In the genomic region with DNA sequence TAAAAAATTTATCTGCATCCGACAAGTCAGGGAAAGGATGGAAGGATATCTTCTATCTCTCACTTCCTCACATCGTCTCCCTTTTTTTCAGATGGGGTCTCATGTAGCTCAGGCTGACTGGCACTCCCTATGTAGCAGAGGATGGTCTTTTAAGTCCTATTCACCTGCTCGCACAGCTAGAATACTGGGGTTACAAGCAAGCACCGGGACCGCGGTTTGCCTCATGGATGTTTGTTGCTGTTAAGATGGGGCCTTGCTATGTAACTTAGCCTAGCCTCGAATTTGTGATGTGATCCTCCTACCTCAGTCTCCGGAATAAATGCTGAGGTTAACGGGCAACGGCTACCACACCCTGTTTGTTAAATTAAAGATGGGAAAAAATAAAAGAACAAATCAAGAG, we compare ENCODE assay signal across 8 mouse cellular contexts. TPM values are rescaled to one million over a fixed set of nuclear protein-coding genes. Genes with fewer than 3 reads are reported as not detected.
A peak's percentile ranks its signal among the peaks of the same experiment; 100 is the strongest.
DNase-seq lines count a peak whose midpoint lies in the region; ATAC-seq and TF ChIP-seq lines count a peak whose summit lies in the region.

No protein-coding gene starts in this region.

- no peak for DNase-seq in liver, adult 2 months (ENCODE audit: extremely low read depth, low read depth, low spot score)
- no peak for DNase-seq in liver
- peak; percentile 44 for DNase-seq in cerebellum, adult 9-11 months
- no peak for DNase-seq in spleen, postnatal 14 days (ENCODE audit: low spot score in 2 of 2)
- no peak for DNase-seq in urinary bladder, postnatal 10 days (ENCODE audit: low spot score)
- DNase-seq in right cerebral cortex, postnatal 10 days (ENCODE audit: low spot score in 2 of 2): no peak

- peak overlapping the region; percentile 42; the same call in 1 of the 2 replicates for H3K9ac ChIP-seq in liver, adult 2 months (ENCODE audit: low read depth, low read length)
- peak overlapping the region; percentile 62 for H3K9ac ChIP-seq in heart, embryonic 16.5 days (ENCODE audit: low read length)
- peak overlapping the region; percentile 39; the same call in 1 of the 2 replicates for H3K9ac ChIP-seq in liver, embryonic 15.5 days

- no peaks in the 10 kb centered on the region for H3K9me3 ChIP-seq in heart, embryonic 16.5 days (replicated peaks; ENCODE audit: control insufficient read depth, low read length)
- H3K9me3 ChIP-seq in liver, embryonic 15.5 days (replicated peaks): no peaks in the 10 kb centered on the region

- no peak for TF ChIP-seq POLR2A in liver, adult 2 months (IDR thresholded peaks at IDR 0.05; ENCODE audit: extremely low read depth, insufficient read depth, low read length)

- WGBS in liver, adult 2 months: 17% methylated on average over 10 of the region's 10 CpGs
- WGBS in heart, embryonic 16.5 days: 21% methylated on average over 10 of the region's 10 CpGs
- 16% methylated on average over 10 of the region's 10 CpGs for WGBS in liver, embryonic 15.5 days (ENCODE audit: insufficient replicate concordance)

- H3K4me3 ChIP-seq in liver, adult 2 months (ENCODE audit: insufficient read depth, low read depth, low read length): peak overlapping the region; percentile 3
- peak overlapping the region; percentile 86 for H3K4me3 ChIP-seq in heart, embryonic 16.5 days (ENCODE audit: low read length)
- H3K4me3 ChIP-seq in liver, embryonic 15.5 days (replicated peaks): peak overlapping the region; percentile 85

- H3K4me1 ChIP-seq in liver, adult 2 months (ENCODE audit: control insufficient read depth, insufficient read depth, low read length): peaks cover 18% of the 10 kb centered on the region
- H3K4me1 ChIP-seq in heart, embryonic 16.5 days (ENCODE audit: control insufficient read depth, insufficient read depth, low read length): peaks cover 10% of the 10 kb centered on the region
- H3K4me1 ChIP-seq in liver, embryonic 15.5 days (replicated peaks): peaks cover 26% of the 10 kb centered on the region

- peak overlapping the region; percentile 93 for H3K4me2 ChIP-seq in heart, embryonic 16.5 days (ENCODE audit: low read depth, low read length)
- peak overlapping the region; percentile 73 for H3K4me2 ChIP-seq in liver, embryonic 15.5 days

- H3K27ac ChIP-seq in liver, adult 2 months (replicated peaks; ENCODE audit: insufficient read depth, low read depth, low read length): no peak overlapping the region
- no peak overlapping the region for H3K27ac ChIP-seq in heart, embryonic 16.5 days (ENCODE audit: low read length)
- no peak overlapping the region for H3K27ac ChIP-seq in liver, embryonic 15.5 days (replicated peaks)

- no peak for TF ChIP-seq CTCF in liver, adult 2 months (IDR thresholded peaks at IDR 0.05; ENCODE audit: low read depth, low read length)

- peaks cover 3% of the 10 kb centered on the region; the same call in 1 of the 2 replicates for H3K79me2 ChIP-seq in liver, adult 2 months (ENCODE audit: control insufficient read depth, insufficient read depth, low read length)

- H3K27me3 ChIP-seq in liver, adult 2 months (ENCODE audit: control insufficient read depth, insufficient read depth, low read length): no peaks in the 10 kb centered on the region
- H3K27me3 ChIP-seq in heart, embryonic 16.5 days (ENCODE audit: control insufficient read depth, insufficient read depth, low read length): no peaks in the 10 kb centered on the region
- no peaks in the 10 kb centered on the region for H3K27me3 ChIP-seq in liver, embryonic 15.5 days

- peaks cover 15% of the 10 kb centered on the region for H3K36me3 ChIP-seq in liver, adult 2 months (ENCODE audit: control insufficient read depth, insufficient read depth, low read length)
- H3K36me3 ChIP-seq in heart, embryonic 16.5 days (ENCODE audit: control insufficient read depth, insufficient read depth): peaks cover 19% of the 10 kb centered on the region
- peaks cover 29% of the 10 kb centered on the region for H3K36me3 ChIP-seq in liver, embryonic 15.5 days (replicated peaks)

- ATAC-seq in heart, embryonic 16.5 days (replicated peaks; ENCODE audit: extremely low read depth, insufficient read depth, low FRiP score): 0 out of 2 replicates have a peak, but pooled peaks have one; percentile 2
- ATAC-seq in liver, embryonic 15.5 days (ENCODE audit: insufficient read depth): no peak

RNA-seq across cellular contexts. Expression of gene Iqcg, which starts 0.4 kb away (rescaled TPM):
- total RNA-seq in liver, adult 2 months (2014; rRNA removed): 0.54 and 1.0 TPM in 2 replicates
- polyA plus RNA-seq in liver, adult 2 months (2012; rRNA removed): 0.55 TPM in 2 replicates
- 2.0 and 2.9 TPM in 2 replicates for polyA plus RNA-seq in heart, embryonic 16.5 days (2015; fragmentation: Nextera tagmentation; extraction: Ambion mirVana)
- polyA plus RNA-seq in liver, embryonic 15.5 days (2015; fragmentation: Nextera tagmentation; extraction: Ambion mirVana): 0.73 and 0.94 TPM in 2 replicates

RNA-seq across cellular contexts. Expression of gene Rpl35a, which starts 0.6 kb away (rescaled TPM):
- total RNA-seq in liver, adult 2 months (2014; rRNA removed): 661 and 805 TPM in 2 replicates
- 111 and 115 TPM in 2 replicates for polyA plus RNA-seq in liver, adult 2 months (2012; rRNA removed)
- 500 and 510 TPM in 2 replicates for polyA plus RNA-seq in heart, embryonic 16.5 days (2015; fragmentation: Nextera tagmentation; extraction: Ambion mirVana)
- polyA plus RNA-seq in liver, embryonic 15.5 days (2015; fragmentation: Nextera tagmentation; extraction: Ambion mirVana): 445 and 520 TPM in 2 replicates

RNA-seq across cellular contexts. Expression of gene Lmln, which starts 6.7 kb away (rescaled TPM):
- total RNA-seq in liver, adult 2 months (2014; rRNA removed): 1.4 and 1.8 TPM in 2 replicates
- 0.78 and 0.81 TPM in 2 replicates for polyA plus RNA-seq in liver, adult 2 months (2012; rRNA removed)
- 1.8 and 2.0 TPM in 2 replicates for polyA plus RNA-seq in heart, embryonic 16.5 days (2015; fragmentation: Nextera tagmentation; extraction: Ambion mirVana)
- 0.63 and 0.77 TPM in 2 replicates for polyA plus RNA-seq in liver, embryonic 15.5 days (2015; fragmentation: Nextera tagmentation; extraction: Ambion mirVana)

Comparison
In these comparisons a context has a peak if more than half of its experiments do, and no peak if none do; other contexts are left out.
1. H3K4me3 ChIP-seq: peak in every context shown above with its lines; median percentile 86 in heart, embryonic 16.5 days; 85 in liver, embryonic 15.5 days; 3 in liver, adult 2 months.